Mouse (Mus musculus) midbrain, embryonic 14.5 days (tissue): ENCODE results near the gene Ckap4. TPM values are rescaled to one million over a fixed set of nuclear protein-coding genes. Genes with fewer than 3 reads are reported as not detected.

ENCODE experiments used
- ATAC-seq: fragments of 200-750 bp; cut with Nextera tagmentation; 2 replicates; pipeline ENCODE4 v1.8.0; 2017; ENCODE audit warnings: moderate number of reproducible peaks, moderate library complexity; ENCODE audit not compliant: low FRiP score, low TSS enrichment
- DNase-seq: peaks from one replicate; pipeline ENCODE4 v3.0.0-alpha.2; 2015
- H3K27ac ChIP-seq: fragments of 300-500 bp; sonication (generic); replicated peaks from 2 replicates; pipeline ENCODE4 v1.5.1; 2014; ENCODE audit warnings: mild to moderate bottlenecking, low read depth, low read length, moderate library complexity
- H3K27me3 ChIP-seq: fragments of 300-500 bp; sonication (generic); 2 replicates; pipeline ENCODE4 v1.6.1; 2014; ENCODE audit warnings: low read length, control low read depth, mixed read lengths; ENCODE audit not compliant: control insufficient read depth, insufficient read depth
- H3K36me3 ChIP-seq: fragments of 300-500 bp; sonication (generic); 2 replicates; pipeline ENCODE4 v1.6.1; 2014; ENCODE audit warnings: low read length, control low read depth; ENCODE audit not compliant: control insufficient read depth, insufficient read depth
- H3K4me1 ChIP-seq: fragments of 300-500 bp; sonication (generic); 2 replicates; pipeline ENCODE4 v1.6.1; 2014; ENCODE audit warnings: mild to moderate bottlenecking, antibody characterized with exemption, low read length, control low read depth; ENCODE audit not compliant: control insufficient read depth, insufficient read depth
- H3K4me2 ChIP-seq: fragments of 300-500 bp; sonication (generic); 2 replicates; pipeline ENCODE4 v1.6.1; 2014; ENCODE audit warnings: mild to moderate bottlenecking, low read length, moderate library complexity
- H3K4me3 ChIP-seq: fragments of 300-500 bp; sonication (generic); replicated peaks from 2 replicates; pipeline ENCODE4 v1.5.1; 2014; ENCODE audit warnings: low read depth, low read length
- H3K9ac ChIP-seq: fragments of 300-500 bp; sonication (generic); replicated peaks from 2 replicates; pipeline ENCODE4 v1.6.1; 2014; ENCODE audit warnings: mild to moderate bottlenecking, low read length, moderate library complexity
- H3K9me3 ChIP-seq: fragments of 300-500 bp; sonication (generic); 2 replicates; pipeline ENCODE4 v1.6.1; 2016; ENCODE audit warnings: low read length, control low read depth, mixed read lengths; ENCODE audit not compliant: control insufficient read depth
- WGBS: fragments of 180-500 bp; shearing (Covaris S2); extraction: QIAGEN DNeasy Blood & Tissue Kit; methylation state at CpG from one replicate; pipeline ENCODE4 v1.1.7; 2014; 5-methylcytosine and 5-hydroxymethylcytosine counted together
- polyA plus RNA-seq: library from polyadenylated mRNA; unstranded; fragments of >200 nt; fragmentation: Nextera tagmentation; extraction: Ambion mirVana; gene quantifications from 2 replicates; pipeline ENCODE4 v1.2.1, GENCODE M21; 2014

Ckap4 gene
- polyA plus RNA-seq, 1 experiment from 2014 or later: 71.5 TPM

GRCm38 (mm10) chr10:84554291-84555009, 20.6 kb upstream of the Ckap4 start:
- DNase-seq: no peak
- Histone ChIP-seq H3K27me3 (no peaks in the 10 kb centered on the region), H3K4me1 (no peaks in the 10 kb centered on the region), H3K9ac (no peak overlapping the region), H3K27ac (no peak overlapping the region), H3K4me2 (no peak overlapping the region), H3K4me3 (no peak overlapping the region), H3K36me3 (no peaks in the 10 kb centered on the region), H3K9me3 (peaks cover 7% of the 10 kb centered on the region)
- ATAC-seq: no peak
- 33% methylated on average over 6 of the region's 6 CpGs for WGBS

GRCm38 (mm10) chr10:84552477-84552876, 18.6 kb upstream of the Ckap4 start:
- no peaks in the 10 kb centered on the region for H3K9me3 ChIP-seq
- no peak overlapping the region for H3K4me3 ChIP-seq
- no peaks in the 10 kb centered on the region for H3K4me1 ChIP-seq
- WGBS: 91% methylated on average over 2 of the region's 2 CpGs
- no peak overlapping the region for H3K27ac ChIP-seq
- no peak overlapping the region for H3K4me2 ChIP-seq
- no peak for ATAC-seq
- H3K9ac ChIP-seq: no peak overlapping the region
- no peaks in the 10 kb centered on the region for H3K36me3 ChIP-seq
- H3K27me3 ChIP-seq: no peaks in the 10 kb centered on the region
- DNase-seq: no peak

- no peaks in the 10 kb centered on the region for H3K9me3 ChIP-seq
- no peak for ATAC-seq
- DNase-seq: no peak
- WGBS: 83% methylated on average over 3 of the region's 3 CpGs
- no peak overlapping the region for H3K9ac ChIP-seq
- H3K4me1 ChIP-seq: no peaks in the 10 kb centered on the region
- H3K27me3 ChIP-seq: no peaks in the 10 kb centered on the region
- H3K4me3 ChIP-seq: no peak overlapping the region
- no peak overlapping the region for H3K4me2 ChIP-seq
- no peaks in the 10 kb centered on the region for H3K36me3 ChIP-seq
- no peak overlapping the region for H3K27ac ChIP-seq
Observed at GRCm38 (mm10) chr10:84551846-84552245, 18.0 kb upstream of the Ckap4 start.

GRCm38 (mm10) chr10:84549920-84550293, 16.0 kb upstream of the Ckap4 start:
- H3K27me3 ChIP-seq: no peaks in the 10 kb centered on the region
- no peaks in the 10 kb centered on the region for H3K36me3 ChIP-seq
- WGBS: 92% methylated on average over 10 of the region's 10 CpGs
- no peak overlapping the region for H3K9ac ChIP-seq
- H3K4me1 ChIP-seq: no peaks in the 10 kb centered on the region
- no peak for DNase-seq
- H3K4me2 ChIP-seq: no peak overlapping the region
- no peak overlapping the region for H3K4me3 ChIP-seq
- no peak overlapping the region for H3K27ac ChIP-seq
- no peak for ATAC-seq
- no peaks in the 10 kb centered on the region for H3K9me3 ChIP-seq

- 69% methylated on average over 17 of the region's 17 CpGs for WGBS
- Histone ChIP-seq H3K36me3 (no peaks in the 10 kb centered on the region), H3K9me3 (no peaks in the 10 kb centered on the region), H3K4me3 (no peak overlapping the region), H3K9ac (no peak overlapping the region), H3K4me2 (no peak overlapping the region), H3K4me1 (no peaks in the 10 kb centered on the region), H3K27me3 (no peaks in the 10 kb centered on the region), H3K27ac (no peak overlapping the region)
- DNase-seq (no peak), ATAC-seq (no peak)
Observed at GRCm38 (mm10) chr10:84549146-84549919, 15.5 kb upstream of the Ckap4 start.

GRCm38 (mm10) chr10:84544841-84545610, 11.2 kb upstream of the Ckap4 start:
- Histone ChIP-seq H3K36me3 (no peaks in the 10 kb centered on the region), H3K4me1 (no peaks in the 10 kb centered on the region), H3K27me3 (no peaks in the 10 kb centered on the region), H3K9me3 (no peaks in the 10 kb centered on the region), H3K4me2 (no peak overlapping the region), H3K9ac (no peak overlapping the region), H3K27ac (no peak overlapping the region), H3K4me3 (no peak overlapping the region)
- 76% methylated on average over 7 of the region's 7 CpGs for WGBS
- ATAC-seq: no peak
- no peak for DNase-seq

GRCm38 (mm10) chr10:84542802-84543658, 9.2 kb upstream of the Ckap4 start:
- DNase-seq (peak; percentile 49), ATAC-seq (no peak)
- Histone ChIP-seq H3K4me3 (no peak overlapping the region), H3K4me1 (no peaks in the 10 kb centered on the region), H3K27ac (no peak overlapping the region), H3K27me3 (no peaks in the 10 kb centered on the region), H3K4me2 (no peak overlapping the region), H3K36me3 (no peaks in the 10 kb centered on the region), H3K9me3 (no peaks in the 10 kb centered on the region), H3K9ac (no peak overlapping the region)
- WGBS: 76% methylated on average over 11 of the region's 11 CpGs

GRCm38 (mm10) chr10:84539651-84540050, 5.8 kb upstream of the Ckap4 start:
- ATAC-seq (no peak), DNase-seq (no peak)
- H3K36me3 ChIP-seq: no peaks in the 10 kb centered on the region
- no peak overlapping the region for H3K4me3 ChIP-seq
- no peak overlapping the region for H3K27ac ChIP-seq
- H3K9me3 ChIP-seq: no peaks in the 10 kb centered on the region
- no peaks in the 10 kb centered on the region for H3K4me1 ChIP-seq
- H3K9ac ChIP-seq: no peak overlapping the region
- H3K4me2 ChIP-seq: no peak overlapping the region
- H3K27me3 ChIP-seq: no peaks in the 10 kb centered on the region
- 92% methylated on average over 6 of the region's 6 CpGs for WGBS
